Comparison of ENCODE assay signal across 9 mouse cellular contexts in genomic region chr1:57224425-57225104, GRCm38 (mm10).
DNase-seq lines count a peak whose midpoint lies in the region; ATAC-seq lines count a peak whose summit lies in the region.
"Had no signal": no experiment of that assay in that cellular context is flagged by ENCODE, and none has a peak within 500 bp of the region (broad histone marks: within the 10 kb centered on the region; RNA-seq: fewer than 3 reads in every experiment).

No protein-coding gene starts in this region.

- H3K4me3 ChIP-seq in kidney, embryonic 16.5 days (ENCODE audit: low read length): no peak overlapping the region
- H3K4me3 ChIP-seq: lung, embryonic 15.5 days had no signal

- no peak overlapping the region for H3K9ac ChIP-seq in kidney, embryonic 16.5 days (replicated peaks; ENCODE audit: low read length)
- H3K9ac ChIP-seq: lung, embryonic 15.5 days had no signal

- 76% methylated on average over 10 of the region's 10 CpGs for WGBS in kidney, embryonic 16.5 days

- H3K4me2 ChIP-seq in kidney, embryonic 16.5 days (replicated peaks; ENCODE audit: low read depth, low read length): no peak overlapping the region
- H3K4me2 ChIP-seq: lung, embryonic 15.5 days had no signal

- H3K27me3 ChIP-seq in kidney, embryonic 16.5 days (ENCODE audit: insufficient read depth, low read length): no peaks in the 10 kb centered on the region
- H3K27me3 ChIP-seq: lung, embryonic 15.5 days had no signal

- no peaks in the 10 kb centered on the region for H3K4me1 ChIP-seq in kidney, embryonic 16.5 days (ENCODE audit: insufficient read depth, low read length)
- H3K4me1 ChIP-seq: lung, embryonic 15.5 days had no signal

- ATAC-seq in kidney, embryonic 16.5 days (ENCODE audit: low FRiP score, low TSS enrichment): no peak
- ATAC-seq in erythroblast, adult 5-6 weeks (replicated peaks; ENCODE audit: low FRiP score, poor library complexity, severe bottlenecking): no peak

- H3K36me3 ChIP-seq in kidney, embryonic 16.5 days (ENCODE audit: insufficient read depth, low read length): no peaks in the 10 kb centered on the region
- H3K36me3 ChIP-seq: lung, embryonic 15.5 days had no signal

- peak; percentile 7 for DNase-seq in kidney, adult 18-20 months
- DNase-seq in cerebellum, adult 8-10 months: peak; percentile 8
- DNase-seq in gastrocnemius, adult 8-10 months (ENCODE audit: low spot score in 2 of 2): peak; percentile 8 to 27
- DNase-seq in left cerebral cortex, postnatal 25 days (ENCODE audit: low spot score in 2 of 2): peak; percentile 45 to 78
- no peak for DNase-seq in spleen, postnatal 10 days (ENCODE audit: low spot score in 2 of 2)
- no peak for DNase-seq in ovary, postnatal 14 days (ENCODE audit: low spot score)

- no peaks in the 10 kb centered on the region for H3K9me3 ChIP-seq in kidney, embryonic 16.5 days (ENCODE audit: low read length)
- H3K9me3 ChIP-seq: lung, embryonic 15.5 days had no signal

- intact Hi-C loops in left cerebral cortex, postnatal 25 days (cut with DNase I): no loop called here

- H3K27ac ChIP-seq in kidney, embryonic 16.5 days (ENCODE audit: low read length): no peak overlapping the region
- H3K27ac ChIP-seq: lung, embryonic 15.5 days had no signal

Comparison
In these comparisons a context has a peak if more than half of its experiments do, and no peak if none do; other contexts are left out.
1. DNase-seq: peak in kidney, adult 18-20 months (single experiment), cerebellum, adult 8-10 months (single experiment), gastrocnemius, adult 8-10 months (2 of 2) and left cerebral cortex, postnatal 25 days (2 of 2); none in spleen, postnatal 10 days (0 of 2) and ovary, postnatal 14 days (single experiment).